Mouse (Mus musculus) mouse trophoblast stem cell (cell line): Measurements from ENCODE around the gene AC109138.7.

ENCODE experiments used
- in situ Hi-C, 2 experiments: fragments of 300-500 bp; cut with MseI, MboI; formaldehyde crosslinking; loops; 2 replicates in 1 of 2; 3 replicates in 1 of 2; pipeline ENCODE4 v1.15.1; 2025

The AC109138.7 gene

GRCm38 (mm10) chr19:4217140-4217539, 3.0 kb downstream of the AC109138.7 start:
- in situ Hi-C loops: no loop called here

- in situ Hi-C loops: no loop called here
These were observed 3.7 kb downstream of the AC109138.7 start for GRCm38 (mm10) chr19:4217855-4218254.

- in situ Hi-C loops: no loop called here
These were observed 4.1 kb downstream of the AC109138.7 start for GRCm38 (mm10) chr19:4218293-4218692.

- in situ Hi-C loops: no loop called here
These were observed 4.6 kb downstream of the AC109138.7 start for GRCm38 (mm10) chr19:4218784-4219183.

- in situ Hi-C loops: no loop called here
These were observed 5.8 kb downstream of the AC109138.7 start for GRCm38 (mm10) chr19:4219943-4220342.

- in situ Hi-C loops: no loop called here
These were observed 6.3 kb downstream of the AC109138.7 start for GRCm38 (mm10) chr19:4220416-4220815.

- in situ Hi-C loops: no loop called here
These were observed 7.0 kb downstream of the AC109138.7 start for GRCm38 (mm10) chr19:4220957-4221743.

GRCm38 (mm10) chr19:4222165-4222564, 8.0 kb downstream of the AC109138.7 start:
- in situ Hi-C loops: no loop called here

GRCm38 (mm10) chr19:4226779-4227178, 12.6 kb downstream of the AC109138.7 start:
- in situ Hi-C loops: no loop called here

GRCm38 (mm10) chr19:4227446-4227845, 13.3 kb downstream of the AC109138.7 start:
- in situ Hi-C loops: no loop called here

- in situ Hi-C loops: no loop called here
These were observed 13.9 kb downstream of the AC109138.7 start for GRCm38 (mm10) chr19:4227894-4228678.

- in situ Hi-C loops: no loop called here
These were observed 14.7 kb downstream of the AC109138.7 start for GRCm38 (mm10) chr19:4228891-4229290.

- in situ Hi-C loops: no loop called here
These were observed 15.4 kb downstream of the AC109138.7 start for GRCm38 (mm10) chr19:4229451-4230076.

GRCm38 (mm10) chr19:4230415-4230814, 16.3 kb downstream of the AC109138.7 start:
- in situ Hi-C loops: no loop called here

- in situ Hi-C loops: no loop called here
These were observed 17.4 kb downstream of the AC109138.7 start, which contains the start of gene Pold4 for GRCm38 (mm10) chr19:4231253-4232185. Pold4 (plus strand) TSS chr19:4231899.

- in situ Hi-C loops: no loop called here
These were observed 18.0 kb downstream of the AC109138.7 start for GRCm38 (mm10) chr19:4232186-4232572.

- in situ Hi-C loops: no loop called here
These were observed 18.5 kb downstream of the AC109138.7 start for GRCm38 (mm10) chr19:4232651-4233050.

GRCm38 (mm10) chr19:4234548-4234947, 20.4 kb downstream of the AC109138.7 start:
- in situ Hi-C loops: no loop called here

GRCm38 (mm10) chr19:4240247-4240668, 26.1 kb downstream of the AC109138.7 start:
- in situ Hi-C loops: loop anchor here in 1 of 2 experiments (5.0 kb wide), 1 partner anchor 33 kb away; no protein-coding TSS in a partner anchor

GRCm38 (mm10) chr19:4242416-4242815, 28.3 kb downstream of the AC109138.7 start:
- in situ Hi-C loops: loop anchor here in 1 of 2 experiments (5.0 kb wide), 1 partner anchor 35 kb away; no protein-coding TSS in a partner anchor

- in situ Hi-C loops: loop anchor here in 1 of 2 experiments (5.0 kb wide), 1 partner anchor 37 kb away; no protein-coding TSS in a partner anchor
These were observed 30.6 kb downstream of the AC109138.7 start for GRCm38 (mm10) chr19:4244775-4245174.
